Mouse (Mus musculus): Measurements from ENCODE around the gene Necab3. TPM values are rescaled to one million over a fixed set of nuclear protein-coding genes. Genes with fewer than 3 reads are reported as not detected.
A peak's percentile ranks its signal among the peaks of the same experiment; 100 is the strongest.

Necab3 gene
- polyA plus RNA-seq, 1 experiment: 0.46 TPM

GRCm38 (mm10) chr2:154508450-154508849, 50.2 kb downstream of the Necab3 start:
- TF ChIP-seq MYOG (IDR thresholded peaks at IDR 0.05; ENCODE audit: control insufficient read depth, extremely low read depth, insufficient read length): no peak
- no peak for TF ChIP-seq CEBPB (IDR thresholded peaks at IDR 0.05; ENCODE audit: low read depth)
- no peak for TF ChIP-seq MAX (IDR thresholded peaks at IDR 0.05)
- no peak for TF ChIP-seq USF1 (IDR thresholded peaks at IDR 0.05; ENCODE audit: low read depth)
- no peak for TF ChIP-seq CTCF (IDR thresholded peaks at IDR 0.05; ENCODE audit: control insufficient read depth, insufficient read depth, insufficient read length)
- no peak for TF ChIP-seq MYOD1 (IDR thresholded peaks at IDR 0.05; ENCODE audit: control insufficient read depth, insufficient read length, low read depth)
- no peak for TF ChIP-seq FOSL1 (IDR thresholded peaks at IDR 0.05; ENCODE audit: insufficient read depth, low read length, poor library complexity, severe bottlenecking)
- Histone ChIP-seq H3ac (ENCODE audit: control insufficient read depth, insufficient read length, low read depth) (no peak overlapping the region), H3K79me3 (ENCODE audit: low read depth) (no peaks in the 10 kb centered on the region), H3K79me2 (ENCODE audit: control insufficient read depth, insufficient read depth) (no peaks in the 10 kb centered on the region), H3K27me3 (ENCODE audit: control insufficient read depth, insufficient read depth, insufficient read length) (no peaks in the 10 kb centered on the region), H3K4me3 (ENCODE audit: insufficient read depth, poor library complexity, severe bottlenecking) (no peak overlapping the region), H3K36me3 (ENCODE audit: control insufficient read depth, insufficient read depth) (peaks cover 57% of the 10 kb centered on the region)

GRCm38 (mm10) chr2:154507566-154508283, 51.0 kb downstream of the Necab3 start:
- Histone ChIP-seq H3ac (ENCODE audit: control insufficient read depth, insufficient read length, low read depth) (no peak overlapping the region), H3K36me3 (ENCODE audit: control insufficient read depth, insufficient read depth) (peaks cover 57% of the 10 kb centered on the region), H3K79me2 (ENCODE audit: control insufficient read depth, insufficient read depth) (no peaks in the 10 kb centered on the region), H3K27me3 (ENCODE audit: control insufficient read depth, insufficient read depth, insufficient read length) (no peaks in the 10 kb centered on the region), H3K4me3 (ENCODE audit: insufficient read depth, poor library complexity, severe bottlenecking) (no peak overlapping the region), H3K79me3 (ENCODE audit: low read depth) (no peaks in the 10 kb centered on the region)
- peak; percentile 11 for TF ChIP-seq MYOD1 (IDR thresholded peaks at IDR 0.05; ENCODE audit: control insufficient read depth, insufficient read length, low read depth)
- no peak for TF ChIP-seq CTCF (IDR thresholded peaks at IDR 0.05; ENCODE audit: control insufficient read depth, insufficient read depth, insufficient read length)

GRCm38 (mm10) chr2:154507076-154507475, 51.6 kb downstream of the Necab3 start:
- no peaks in the 10 kb centered on the region for H3K27me3 ChIP-seq (ENCODE audit: control insufficient read depth, insufficient read depth, insufficient read length)
- peaks cover 51% of the 10 kb centered on the region for H3K36me3 ChIP-seq (ENCODE audit: control insufficient read depth, insufficient read depth)
- H3K4me3 ChIP-seq (ENCODE audit: insufficient read depth, poor library complexity, severe bottlenecking): no peak overlapping the region
- H3ac ChIP-seq (ENCODE audit: control insufficient read depth, insufficient read length, low read depth): no peak overlapping the region
- H3K79me2 ChIP-seq (ENCODE audit: control insufficient read depth, insufficient read depth): no peaks in the 10 kb centered on the region
- no peak for TF ChIP-seq MYOG (IDR thresholded peaks at IDR 0.05; ENCODE audit: control insufficient read depth, extremely low read depth, insufficient read length)
- no peak for TF ChIP-seq CEBPB (IDR thresholded peaks at IDR 0.05; ENCODE audit: low read depth)
- TF ChIP-seq MAX (IDR thresholded peaks at IDR 0.05): no peak
- TF ChIP-seq USF1 (IDR thresholded peaks at IDR 0.05; ENCODE audit: low read depth): no peak
- TF ChIP-seq CTCF (IDR thresholded peaks at IDR 0.05; ENCODE audit: control insufficient read depth, insufficient read depth, insufficient read length): no peak
- TF ChIP-seq FOSL1 (IDR thresholded peaks at IDR 0.05; ENCODE audit: insufficient read depth, low read length, poor library complexity, severe bottlenecking): no peak
- TF ChIP-seq MYOD1 (IDR thresholded peaks at IDR 0.05; ENCODE audit: control insufficient read depth, insufficient read length, low read depth): no peak
- no peaks in the 10 kb centered on the region for H3K79me3 ChIP-seq (ENCODE audit: low read depth)

GRCm38 (mm10) chr2:154500758-154501157, 57.9 kb downstream of the Necab3 start:
- no peak overlapping the region for H3ac ChIP-seq (ENCODE audit: control insufficient read depth, insufficient read length, low read depth)
- peaks cover 39% of the 10 kb centered on the region for H3K79me2 ChIP-seq (ENCODE audit: control insufficient read depth, insufficient read depth)
- no peak for TF ChIP-seq MAX (IDR thresholded peaks at IDR 0.05)
- TF ChIP-seq CTCF (IDR thresholded peaks at IDR 0.05; ENCODE audit: control insufficient read depth, insufficient read depth, insufficient read length): no peak
- TF ChIP-seq MYOG (IDR thresholded peaks at IDR 0.05; ENCODE audit: control insufficient read depth, extremely low read depth, insufficient read length): no peak
- no peak for TF ChIP-seq USF1 (IDR thresholded peaks at IDR 0.05; ENCODE audit: low read depth)
- no peak for TF ChIP-seq MYOD1 (IDR thresholded peaks at IDR 0.05; ENCODE audit: control insufficient read depth, insufficient read length, low read depth)
- no peak for TF ChIP-seq FOSL1 (IDR thresholded peaks at IDR 0.05; ENCODE audit: insufficient read depth, low read length, poor library complexity, severe bottlenecking)
- no peak for TF ChIP-seq CEBPB (IDR thresholded peaks at IDR 0.05; ENCODE audit: low read depth)
- no peak overlapping the region for H3K4me3 ChIP-seq (ENCODE audit: insufficient read depth, poor library complexity, severe bottlenecking)
- no peaks in the 10 kb centered on the region for H3K27me3 ChIP-seq (ENCODE audit: control insufficient read depth, insufficient read depth, insufficient read length)
- H3K79me3 ChIP-seq (ENCODE audit: low read depth): peaks cover 14% of the 10 kb centered on the region
- peaks cover 28% of the 10 kb centered on the region for H3K36me3 ChIP-seq (ENCODE audit: control insufficient read depth, insufficient read depth)

GRCm38 (mm10) chr2:154499717-154500247, 58.9 kb downstream of the Necab3 start:
- Histone ChIP-seq H3K79me2 (ENCODE audit: control insufficient read depth, insufficient read depth) (peaks cover 49% of the 10 kb centered on the region), H3K27me3 (ENCODE audit: control insufficient read depth, insufficient read depth, insufficient read length) (no peaks in the 10 kb centered on the region), H3ac (ENCODE audit: control insufficient read depth, insufficient read length, low read depth) (no peak overlapping the region), H3K36me3 (ENCODE audit: control insufficient read depth, insufficient read depth) (peaks cover 22% of the 10 kb centered on the region), H3K4me3 (ENCODE audit: insufficient read depth, poor library complexity, severe bottlenecking) (no peak overlapping the region), H3K79me3 (ENCODE audit: low read depth) (peaks cover 20% of the 10 kb centered on the region)
- TF ChIP-seq MYOD1 (IDR thresholded peaks at IDR 0.05; ENCODE audit: control insufficient read depth, insufficient read length, low read depth): no peak
- no peak for TF ChIP-seq MAX (IDR thresholded peaks at IDR 0.05)
- TF ChIP-seq FOSL1 (IDR thresholded peaks at IDR 0.05; ENCODE audit: insufficient read depth, low read length, poor library complexity, severe bottlenecking): no peak

- Histone ChIP-seq H3K36me3 (ENCODE audit: control insufficient read depth, insufficient read depth) (peaks cover 9% of the 10 kb centered on the region), H3K27me3 (ENCODE audit: control insufficient read depth, insufficient read depth, insufficient read length) (no peaks in the 10 kb centered on the region), H3K4me3 (ENCODE audit: insufficient read depth, poor library complexity, severe bottlenecking) (no peak overlapping the region), H3K79me2 (ENCODE audit: control insufficient read depth, insufficient read depth) (peaks cover 61% of the 10 kb centered on the region), H3ac (ENCODE audit: control insufficient read depth, insufficient read length, low read depth) (no peak overlapping the region), H3K79me3 (ENCODE audit: low read depth) (peaks cover 28% of the 10 kb centered on the region)
- TF ChIP-seq USF1 (IDR thresholded peaks at IDR 0.05; ENCODE audit: low read depth): no peak
- TF ChIP-seq MYOG (IDR thresholded peaks at IDR 0.05; ENCODE audit: control insufficient read depth, extremely low read depth, insufficient read length): no peak
Measured at GRCm38 (mm10) chr2:154498571-154498970, 60.1 kb downstream of the Necab3 start.

Data from C2C12 (cell line).